Mouse (Mus musculus): ENCODE data around the gene Mtmr11.

Gene Mtmr11

GRCm38 (mm10) chr3:96161869-96162840, at the start of gene Mtmr11:
Mtmr11 (plus strand) TSS chr3:96162004.
- no peak for DNase-seq (ENCODE audit: low spot score in 2 of 2)

DNA sequence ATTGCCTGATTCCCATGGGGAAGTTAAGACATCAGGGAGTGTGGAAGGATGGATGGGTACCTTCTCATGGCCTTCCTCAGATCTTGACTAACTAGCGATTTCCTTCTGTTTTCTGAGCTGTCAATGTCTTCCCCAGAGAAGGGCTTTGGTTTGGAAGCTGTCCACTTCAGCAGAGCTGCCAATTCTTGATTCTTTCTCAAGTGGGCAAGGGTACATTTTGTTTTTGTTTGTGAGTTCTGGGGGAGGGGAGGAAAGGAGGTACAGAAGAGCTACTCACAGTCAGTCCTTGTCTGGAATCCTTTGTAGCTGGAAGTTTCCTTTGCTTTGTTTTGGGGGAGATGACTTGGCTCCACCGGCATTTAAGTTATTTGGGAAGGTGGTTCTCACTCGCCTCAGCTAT, 48.6 kb upstream of the Mtmr11 start:
- DNase-seq (ENCODE audit: low spot score in 2 of 2) = no peak

- no peak for DNase-seq (ENCODE audit: low spot score in 2 of 2)
Measured at GRCm38 (mm10) chr3:96118142-96118541, 43.7 kb upstream of the Mtmr11 start.

DNA sequence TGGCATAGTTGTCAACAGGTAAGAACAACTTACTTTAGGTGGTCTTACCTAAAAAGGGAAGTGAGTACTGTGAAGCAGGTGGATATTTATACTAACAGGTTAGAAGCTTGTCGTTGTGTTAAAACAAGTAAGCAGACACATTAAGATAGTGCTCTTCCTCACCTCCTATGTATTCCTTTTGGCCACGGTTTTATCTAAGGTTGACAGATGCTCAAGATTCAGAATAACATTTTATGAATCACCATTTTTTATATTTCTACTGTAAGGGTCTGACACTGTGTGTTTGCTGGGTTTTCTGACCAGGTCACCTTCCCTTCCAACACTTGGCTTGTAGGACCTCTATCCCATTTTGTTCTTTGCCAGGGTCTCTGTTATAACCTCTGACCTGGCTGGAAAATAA, 43.1 kb upstream of the Mtmr11 start:
- DNase-seq (ENCODE audit: low spot score in 2 of 2) = no peak

GRCm38 (mm10) chr3:96124235-96124634, 37.6 kb upstream of the Mtmr11 start:
- DNase-seq (ENCODE audit: low spot score in 2 of 2) = no peak

- no peak for DNase-seq (ENCODE audit: low spot score in 2 of 2)
Measured at GRCm38 (mm10) chr3:96128128-96128527, 33.7 kb upstream of the Mtmr11 start.

GRCm38 (mm10) chr3:96132478-96132877, 29.3 kb upstream of the Mtmr11 start:
- no peak for DNase-seq (ENCODE audit: low spot score in 2 of 2)

- no peak for DNase-seq (ENCODE audit: low spot score in 2 of 2)
Measured at GRCm38 (mm10) chr3:96133327-96133905, 28.4 kb upstream of the Mtmr11 start.

DNA sequence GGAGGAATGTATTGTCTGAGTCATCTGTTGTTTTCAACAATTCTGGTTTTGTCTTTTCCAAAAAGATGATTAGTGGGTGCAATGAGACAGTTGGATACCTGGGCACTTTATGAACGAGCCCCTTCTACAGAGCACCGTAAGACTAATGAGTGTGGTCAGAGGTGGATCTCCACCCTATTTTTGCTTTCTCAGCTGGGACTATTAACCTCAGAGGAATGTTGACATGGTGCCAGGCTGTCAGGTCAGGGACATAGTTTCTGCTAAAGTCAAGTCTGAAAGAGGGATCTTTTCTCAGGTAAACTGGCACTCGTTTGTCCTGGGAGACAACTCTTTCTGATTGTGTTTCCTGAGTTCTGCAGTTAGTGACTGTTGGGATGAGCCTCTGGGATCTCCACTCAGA, 26.8 kb upstream of the Mtmr11 start:
- DNase-seq (ENCODE audit: low spot score in 2 of 2) = no peak

GRCm38 (mm10) chr3:96147950-96148349, 13.9 kb upstream of the Mtmr11 start:
- DNase-seq (ENCODE audit: low spot score in 2 of 2) = no peak

GRCm38 (mm10) chr3:96151836-96152235, 10.0 kb upstream of the Mtmr11 start:
- DNase-seq (ENCODE audit: low spot score in 2 of 2) = no peak

DNA sequence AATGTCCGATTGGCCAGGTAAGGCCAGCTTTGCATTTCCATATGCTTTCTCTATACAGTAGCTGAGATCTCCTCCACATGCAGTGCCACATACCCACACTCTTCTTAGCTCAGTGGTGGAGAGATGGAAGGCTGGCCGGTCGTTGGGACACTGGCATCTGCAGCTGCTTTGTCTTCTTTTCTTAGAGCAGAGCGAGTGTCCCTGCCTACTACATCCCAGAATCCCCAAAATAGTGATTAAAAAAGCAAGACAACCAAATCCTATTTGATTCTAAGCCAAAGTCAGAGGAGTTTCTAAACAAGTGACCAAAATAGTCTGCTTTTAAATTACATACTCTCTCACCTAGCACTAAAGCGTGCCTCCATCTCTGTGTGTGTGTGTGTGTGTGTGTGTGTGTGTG, 9.2 kb upstream of the Mtmr11 start:
- no peak for DNase-seq (ENCODE audit: low spot score in 2 of 2)

DNA sequence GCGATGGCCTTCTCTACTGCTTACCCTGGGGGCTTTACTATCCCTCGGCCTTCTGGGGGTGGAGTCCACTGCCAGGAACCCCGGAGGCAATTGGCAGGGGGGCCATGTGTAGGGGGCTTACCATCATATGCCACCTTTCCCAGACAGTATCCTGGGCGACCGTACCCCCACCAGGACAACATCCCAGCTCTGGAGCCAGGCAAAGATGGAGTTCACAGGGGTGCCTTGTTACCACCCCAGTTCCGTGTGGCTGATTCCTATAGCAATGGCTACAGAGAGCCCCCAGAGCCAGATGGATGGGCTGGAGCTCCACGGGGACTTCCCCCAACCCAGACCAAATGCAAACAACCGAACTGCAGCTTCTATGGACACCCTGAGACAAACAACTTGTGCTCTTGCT, 6.3 kb upstream of the Mtmr11 start:
- no peak for DNase-seq (ENCODE audit: low spot score in 2 of 2)

- DNase-seq (ENCODE audit: low spot score in 2 of 2) = no peak
Measured at GRCm38 (mm10) chr3:96159820-96160219, 2.0 kb upstream of the Mtmr11 start.

DNA sequence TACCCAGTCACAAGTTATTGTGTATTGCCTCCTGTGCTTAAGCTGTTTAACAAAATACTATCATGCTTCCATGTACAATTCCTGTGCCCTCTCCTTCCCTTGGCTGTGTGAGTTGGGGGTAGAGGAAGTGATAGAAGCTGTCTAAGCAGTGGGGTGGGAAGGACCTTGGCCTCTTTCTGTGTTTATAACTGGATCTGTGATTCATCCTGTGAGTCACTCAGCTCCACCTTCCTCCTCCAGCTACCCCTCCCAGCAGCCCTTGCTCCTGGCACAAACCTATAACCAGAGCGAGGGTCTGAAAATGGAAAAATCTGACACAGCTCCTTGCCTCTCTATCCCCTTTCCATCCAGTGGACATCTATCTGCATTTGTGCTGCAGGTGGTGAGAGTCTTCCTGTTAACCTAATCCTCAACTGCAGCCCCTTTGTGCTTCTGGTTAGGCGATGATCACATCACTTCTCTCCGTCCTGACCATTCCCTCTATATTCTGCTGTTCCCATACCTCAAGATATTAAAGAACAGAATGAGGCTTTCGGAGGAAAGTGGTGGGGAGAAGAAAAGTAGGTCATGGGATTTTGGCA, 1.5 kb upstream of the Mtmr11 start:
- DNase-seq (ENCODE audit: low spot score in 2 of 2) = peak in 1 of 2 experiments; percentile 52

DNA sequence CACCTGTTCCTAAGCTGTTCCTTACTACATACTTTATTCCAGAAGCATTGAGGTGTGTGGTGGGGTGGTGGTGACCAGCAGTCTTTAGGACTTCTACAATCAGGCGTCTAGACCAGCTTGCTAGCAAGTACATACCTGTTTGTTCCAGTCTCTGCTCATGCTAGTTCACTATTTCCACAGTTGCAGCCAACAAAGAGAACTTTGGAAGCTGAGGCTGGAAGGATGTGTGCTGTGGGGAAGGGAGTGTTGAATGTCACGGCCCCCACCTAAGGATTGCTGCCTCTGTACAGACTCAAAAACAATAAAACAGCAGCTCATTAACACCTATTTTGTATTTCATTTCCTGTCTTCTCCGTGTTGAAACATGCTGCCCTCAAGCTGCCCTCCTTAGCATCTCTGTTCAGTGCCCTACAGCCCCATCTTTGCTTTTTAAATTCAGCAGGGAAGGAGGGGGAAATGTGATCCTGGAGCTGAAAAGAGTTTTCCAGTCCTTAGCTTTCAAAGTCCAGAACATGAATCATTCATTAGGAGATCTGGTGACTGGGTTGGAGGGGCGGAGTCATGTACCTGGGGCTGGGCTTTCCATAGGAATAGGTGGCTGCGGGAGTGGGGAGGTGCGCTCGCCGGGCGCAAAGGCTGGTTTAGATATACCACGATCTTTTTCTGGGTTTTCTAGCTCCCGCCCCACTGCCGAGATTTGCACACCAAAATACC, 844 bp upstream of the Mtmr11 start:
- peak in 1 of 2 experiments; percentile 44 for DNase-seq (ENCODE audit: low spot score in 2 of 2)

GRCm38 (mm10) chr3:96163040-96163439, 1.2 kb downstream of the Mtmr11 start:
- DNase-seq (ENCODE audit: low spot score in 2 of 2) = no peak

DNA sequence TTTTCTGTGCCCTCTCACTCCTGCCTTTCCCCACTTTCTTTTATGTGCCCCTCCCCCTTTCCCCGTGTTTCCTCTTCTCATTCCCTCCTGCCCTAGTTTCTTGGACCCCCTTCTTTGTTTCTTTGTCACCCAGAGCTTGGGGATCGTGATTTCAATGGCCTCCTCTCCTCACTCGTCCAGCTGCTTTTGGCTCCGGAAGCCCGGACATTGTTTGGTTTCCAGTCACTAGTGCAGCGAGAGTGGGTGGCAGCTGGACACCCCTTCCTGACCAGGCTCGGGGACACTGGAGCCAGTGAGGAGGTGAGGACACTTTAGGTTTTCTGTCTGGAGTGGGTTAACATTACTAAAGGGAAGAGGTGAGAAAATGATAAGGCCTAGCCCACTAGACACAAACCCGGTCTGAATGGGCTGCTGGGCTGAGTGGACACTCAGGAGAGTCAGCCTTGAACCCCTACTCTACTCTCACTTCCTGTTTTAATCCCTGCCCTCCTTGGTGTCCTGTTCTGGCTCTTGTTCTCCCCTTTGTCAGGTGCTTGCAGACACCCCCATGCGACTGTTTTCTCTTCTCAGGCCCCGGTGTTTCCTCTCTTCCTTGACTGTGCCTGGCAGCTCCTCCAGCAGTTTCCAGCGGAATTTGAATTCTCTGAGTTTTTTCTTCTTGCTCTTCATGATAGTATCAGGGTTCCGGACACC, 6.8 kb downstream of the Mtmr11 start:
- no peak for DNase-seq (ENCODE audit: low spot score in 2 of 2)

- no peak for DNase-seq (ENCODE audit: low spot score in 2 of 2)
Measured at GRCm38 (mm10) chr3:96170276-96170675, 8.5 kb downstream of the Mtmr11 start.

GRCm38 (mm10) chr3:96170976-96171545, 9.3 kb downstream of the Mtmr11 start:
- DNase-seq (ENCODE audit: low spot score in 2 of 2) = no peak

DNA sequence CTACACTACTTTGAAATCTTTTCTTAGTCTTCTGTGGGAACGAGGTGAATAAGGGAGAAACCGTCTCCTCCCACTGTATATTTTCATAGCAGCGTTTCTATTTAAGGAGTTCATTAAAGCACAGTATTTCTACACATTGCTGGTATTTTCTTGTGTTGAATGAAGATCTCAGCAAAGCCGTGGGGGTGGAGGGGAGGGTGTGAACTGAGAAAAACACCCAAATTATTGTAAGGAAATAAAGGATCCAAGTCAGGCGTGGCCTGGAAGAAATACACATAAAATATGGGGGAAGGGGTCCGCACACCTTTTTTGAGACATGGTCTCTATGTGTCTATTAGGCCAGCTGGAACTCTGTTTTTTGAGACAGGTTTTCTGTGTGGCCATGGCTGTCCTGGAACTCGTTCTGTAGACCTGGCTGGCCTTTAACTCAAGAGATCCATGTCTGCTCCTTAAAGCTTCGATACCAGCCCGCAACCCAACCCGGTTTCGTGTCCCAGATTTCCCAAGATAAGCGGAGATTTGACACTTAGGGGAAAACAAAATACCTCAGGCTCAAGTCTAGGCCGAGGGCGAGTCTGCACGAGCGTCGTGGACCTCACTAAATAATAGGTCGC, 9.9 kb downstream of the Mtmr11 start:
- DNase-seq (ENCODE audit: low spot score in 2 of 2) = no peak
